Mouse (Mus musculus) cerebellum, adult 2 months (tissue): Measurements from ENCODE around the gene Trim16. TPM values are rescaled to one million over a fixed set of nuclear protein-coding genes. Genes with fewer than 3 reads are reported as not detected.

ENCODE experiments used
- DNase-seq, 2 experiments: peaks; one replicate each; pipeline ENCODE4 v3.0.0; 2021
- H3K27ac ChIP-seq: fragments of 200-500 bp; 2 replicates; pipeline ENCODE4 v1.5.1; 2012; ENCODE audit warnings: low read length, control low read depth, inconsistent platforms; ENCODE audit not compliant: insufficient read depth
- H3K27me3 ChIP-seq: fragments of 200-500 bp; 2 replicates; pipeline ENCODE4 v1.6.1; 2012; ENCODE audit warnings: inconsistent platforms, mild to moderate bottlenecking, low read length, moderate library complexity; ENCODE audit not compliant: control insufficient read depth, insufficient read depth
- H3K4me1 ChIP-seq: fragments of 200-500 bp; 2 replicates; pipeline ENCODE4 v1.6.1; 2011; ENCODE audit warnings: low read length; ENCODE audit not compliant: control insufficient read depth, insufficient read depth
- H3K4me3 ChIP-seq: fragments of 200-500 bp; replicated peaks from 2 replicates; pipeline ENCODE3; 2011; ENCODE audit warnings: mild to moderate bottlenecking, low read depth, low read length, control low read depth; ENCODE audit not compliant: insufficient read depth
- CTCF ChIP-seq: fragments of 200-500 bp; IDR thresholded peaks from 2 replicates; pipeline ENCODE4 v1.5.1; 2011; ENCODE audit warnings: low read depth, mild to moderate bottlenecking, control low read depth, low read length, moderate library complexity, borderline replicate concordance; ENCODE audit not compliant: insufficient read depth
- POLR2A ChIP-seq: fragments of 200-500 bp; IDR thresholded peaks from 2 replicates; pipeline ENCODE4 v1.6.1; 2011; ENCODE audit warnings: low read length, control low read depth, borderline replicate concordance; ENCODE audit not compliant: insufficient read depth
- WGBS: fragments of 180-500 bp; shearing (Covaris S2); methylation state at CpG from one replicate; pipeline ENCODE4 v1.1.7; 2018; 5-methylcytosine and 5-hydroxymethylcytosine counted together
- polyA plus RNA-seq: library from polyadenylated mRNA; depleted of rRNA; stranded (reverse); fragments of >200 nt; gene quantifications from 2 replicates; pipeline ENCODE4 v1.2.3, GENCODE M21; 2012

The Trim16 gene
- polyA plus RNA-seq, 1 experiment, result 4.2 TPM

DNA sequence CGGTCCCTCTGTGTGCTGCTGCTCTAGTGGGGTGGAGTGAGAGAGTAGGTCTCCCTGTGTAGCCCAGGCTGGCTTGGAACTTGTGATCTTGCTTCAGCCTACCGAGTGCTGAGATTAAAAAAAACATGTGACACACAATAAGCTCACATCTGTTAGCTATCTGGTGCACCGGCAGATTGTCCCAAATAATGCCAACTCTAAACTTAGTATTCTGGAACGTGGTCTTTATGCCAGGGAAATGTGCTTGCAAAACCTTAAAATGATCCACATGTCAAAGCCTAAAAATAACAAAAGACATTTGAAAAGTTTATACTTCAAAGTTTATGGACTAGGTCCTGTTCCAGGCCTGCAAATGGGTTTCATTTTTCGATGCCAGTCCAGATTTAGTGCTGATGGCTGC lies 49.2 kb downstream of the Trim16 start:
- Histone ChIP-seq H3K4me3 (no peak overlapping the region), H3K27me3 (no peaks in the 10 kb centered on the region), H3K4me1 (no peaks in the 10 kb centered on the region), H3K27ac (no peak overlapping the region)
- TF ChIP-seq POLR2A (no peak), CTCF (no peak)
- 58% methylated on average over 5 of the region's 5 CpGs for WGBS
- no peak for DNase-seq

DNA sequence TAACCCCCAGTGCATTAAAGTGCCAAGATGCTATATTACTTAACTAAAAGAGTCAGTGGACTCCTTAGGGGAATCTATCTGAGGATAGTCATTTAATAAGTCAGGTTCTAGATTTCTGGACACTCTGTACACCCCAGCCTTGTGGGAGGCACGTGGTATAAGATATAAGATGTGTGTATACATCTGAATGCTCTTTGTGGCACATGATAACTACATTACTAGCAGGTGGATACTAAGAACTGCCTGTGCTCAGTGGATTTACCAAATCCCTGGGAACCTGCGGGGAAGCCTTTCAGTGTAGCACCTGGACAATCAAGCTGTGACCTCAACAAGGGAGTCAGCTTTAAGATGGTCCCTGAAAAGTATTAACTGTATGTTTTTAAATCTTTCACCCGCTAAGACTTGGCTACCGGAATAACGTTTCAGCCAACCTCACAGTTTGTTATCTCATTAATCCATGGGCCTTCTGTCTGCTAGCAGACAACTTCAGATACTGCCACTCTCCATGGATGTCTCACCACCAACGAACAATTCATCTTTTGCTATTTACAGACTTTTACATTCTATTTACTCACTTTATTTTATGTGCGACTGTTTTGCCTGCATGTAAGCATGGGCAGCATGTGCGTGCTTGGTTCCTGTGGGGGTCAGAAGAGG lies 49.8 kb downstream of the Trim16 start:
- DNase-seq, result no peak
- TF ChIP-seq POLR2A (no peak), CTCF (no peak)
- no peaks in the 10 kb centered on the region for H3K4me1 ChIP-seq
- no peaks in the 10 kb centered on the region for H3K27me3 ChIP-seq
- no peak overlapping the region for H3K27ac ChIP-seq
- no peak overlapping the region for H3K4me3 ChIP-seq
- WGBS, result 82% methylated on average over 8 of the region's 8 CpGs

DNA sequence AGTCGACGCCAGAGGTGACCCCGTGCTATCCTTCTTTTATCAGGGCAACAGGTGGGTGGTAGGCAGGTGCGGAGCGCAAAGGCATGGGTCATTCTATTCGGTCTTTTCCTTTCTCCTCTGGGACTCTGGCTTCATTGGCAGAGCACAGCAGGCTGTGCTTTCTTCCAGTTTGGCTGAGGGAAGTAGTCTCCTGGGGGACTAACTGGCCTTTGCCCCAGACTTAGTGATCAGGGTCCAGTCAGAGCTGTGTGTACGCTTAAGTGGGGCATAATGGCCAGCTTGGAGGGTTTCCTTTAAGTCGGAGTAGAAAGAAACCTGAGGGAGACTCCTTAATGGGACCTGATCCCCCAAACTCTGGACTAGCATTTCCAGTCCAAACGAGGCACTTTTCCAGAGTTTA lies 53.4 kb downstream of the Trim16 start:
- TF ChIP-seq CTCF (no peak), POLR2A (no peak)
- no peak overlapping the region for H3K27ac ChIP-seq
- H3K4me3 ChIP-seq, result no peak overlapping the region
- no peaks in the 10 kb centered on the region for H3K27me3 ChIP-seq
- no peaks in the 10 kb centered on the region for H3K4me1 ChIP-seq
- 74% methylated on average over 9 of the region's 9 CpGs for WGBS
- no peak for DNase-seq

DNA sequence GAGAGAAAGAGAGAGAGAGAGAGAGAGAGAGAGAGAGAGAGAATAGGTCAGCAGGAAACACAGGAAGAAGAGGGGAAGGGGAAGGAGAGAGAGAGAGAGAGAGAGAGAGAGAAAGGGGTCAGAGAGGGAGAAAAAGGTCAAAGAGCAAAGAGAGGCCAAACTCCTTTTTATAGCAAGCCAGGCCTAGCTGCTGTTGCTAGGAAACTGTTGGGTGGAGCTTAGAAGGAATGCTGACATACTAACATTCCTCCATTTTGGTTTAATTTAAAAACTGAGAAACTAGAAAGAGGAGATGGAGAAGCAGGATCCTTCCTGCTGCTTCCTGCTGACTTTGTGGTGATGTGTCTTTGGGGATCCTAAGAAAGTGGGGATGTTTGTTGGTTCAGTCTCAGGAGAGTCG lies 55.7 kb downstream of the Trim16 start:
- H3K4me3 ChIP-seq, result no peak overlapping the region
- TF ChIP-seq POLR2A, result no peak
- no peak for TF ChIP-seq CTCF
- DNase-seq, result no peak
- no peaks in the 10 kb centered on the region for H3K4me1 ChIP-seq
- 84% methylated on average over 1 of the region's 1 CpGs for WGBS
- no peaks in the 10 kb centered on the region for H3K27me3 ChIP-seq
- no peak overlapping the region for H3K27ac ChIP-seq

DNA sequence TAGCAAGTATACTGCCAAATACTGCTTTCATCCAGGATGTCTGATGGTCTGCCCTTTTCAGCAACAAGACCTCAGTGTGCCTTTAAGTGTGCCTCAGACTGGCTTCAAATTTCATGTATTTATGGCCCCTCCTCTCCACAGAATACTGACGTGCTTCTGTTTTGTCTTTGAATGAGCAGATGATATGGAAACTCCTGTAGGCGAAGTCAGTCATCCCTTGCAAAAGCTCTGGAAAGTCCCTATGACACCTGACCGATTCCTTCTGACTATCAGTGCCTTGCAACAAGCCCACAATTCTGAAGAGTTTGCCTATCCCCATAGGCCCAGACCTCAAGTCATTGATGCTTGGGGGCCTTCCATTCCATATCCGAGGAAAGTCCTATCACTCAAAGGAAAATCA lies 56.4 kb downstream of the Trim16 start:
- H3K4me1 ChIP-seq, result no peaks in the 10 kb centered on the region
- no peaks in the 10 kb centered on the region for H3K27me3 ChIP-seq
- H3K4me3 ChIP-seq, result no peak overlapping the region
- 87% methylated on average over 4 of the region's 4 CpGs for WGBS
- DNase-seq, result no peak
- no peak for TF ChIP-seq CTCF
- no peak for TF ChIP-seq POLR2A
- H3K27ac ChIP-seq, result no peak overlapping the region

DNA sequence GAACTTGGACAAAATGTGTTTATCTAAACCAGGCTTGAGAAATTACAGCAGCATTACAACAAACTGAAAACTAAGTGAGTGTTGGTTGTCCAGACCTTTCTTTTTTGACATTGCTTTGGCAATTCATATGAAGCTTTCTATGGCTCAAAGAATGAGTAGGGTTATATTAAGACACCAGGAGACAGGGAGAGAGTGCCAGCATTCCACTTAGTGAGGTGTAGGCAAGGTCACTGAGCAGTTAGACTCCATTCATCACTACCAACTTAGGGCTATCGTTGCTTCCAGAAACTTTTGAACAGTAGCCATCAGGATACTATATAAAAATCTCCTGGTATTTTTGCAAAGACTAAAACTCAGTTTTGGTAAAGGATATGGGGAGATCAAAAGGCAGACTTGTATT lies 57.4 kb downstream of the Trim16 start:
- 74% methylated on average over 1 of the region's 1 CpGs for WGBS
- H3K4me3 ChIP-seq, result no peak overlapping the region
- H3K27ac ChIP-seq, result no peak overlapping the region
- H3K27me3 ChIP-seq, result no peaks in the 10 kb centered on the region
- no peak for DNase-seq
- TF ChIP-seq POLR2A (no peak), CTCF (no peak)
- H3K4me1 ChIP-seq, result no peaks in the 10 kb centered on the region

DNA sequence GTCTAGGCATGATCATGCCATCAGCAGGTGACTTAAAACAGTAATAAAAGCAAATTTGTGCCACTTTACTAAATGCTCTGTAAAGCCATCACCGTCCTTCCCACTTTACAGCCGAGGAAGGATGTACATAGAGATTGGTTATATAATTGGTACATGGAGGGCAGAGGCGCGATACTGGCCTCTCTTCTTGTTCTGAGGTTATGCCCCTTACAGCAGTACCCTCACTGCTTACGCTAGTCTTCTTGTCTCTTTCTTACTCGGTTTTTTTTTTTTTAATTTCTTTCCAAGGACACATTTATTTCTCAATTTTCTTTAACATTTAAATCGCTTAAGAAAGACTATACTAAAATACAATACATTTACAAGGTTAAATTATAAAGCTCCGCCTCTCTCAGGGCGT lies 58.7 kb downstream of the Trim16 start:
- Histone ChIP-seq H3K4me1 (no peaks in the 10 kb centered on the region), H3K27me3 (no peaks in the 10 kb centered on the region), H3K27ac (no peak overlapping the region; the same call in 1 of the 2 replicates), H3K4me3 (peak overlapping the region; percentile 83)
- 9% methylated on average over 9 of the region's 9 CpGs for WGBS
- no peak for TF ChIP-seq POLR2A
- no peak for TF ChIP-seq CTCF
- peak in 1 of 2 experiments; percentile 47 for DNase-seq

DNA sequence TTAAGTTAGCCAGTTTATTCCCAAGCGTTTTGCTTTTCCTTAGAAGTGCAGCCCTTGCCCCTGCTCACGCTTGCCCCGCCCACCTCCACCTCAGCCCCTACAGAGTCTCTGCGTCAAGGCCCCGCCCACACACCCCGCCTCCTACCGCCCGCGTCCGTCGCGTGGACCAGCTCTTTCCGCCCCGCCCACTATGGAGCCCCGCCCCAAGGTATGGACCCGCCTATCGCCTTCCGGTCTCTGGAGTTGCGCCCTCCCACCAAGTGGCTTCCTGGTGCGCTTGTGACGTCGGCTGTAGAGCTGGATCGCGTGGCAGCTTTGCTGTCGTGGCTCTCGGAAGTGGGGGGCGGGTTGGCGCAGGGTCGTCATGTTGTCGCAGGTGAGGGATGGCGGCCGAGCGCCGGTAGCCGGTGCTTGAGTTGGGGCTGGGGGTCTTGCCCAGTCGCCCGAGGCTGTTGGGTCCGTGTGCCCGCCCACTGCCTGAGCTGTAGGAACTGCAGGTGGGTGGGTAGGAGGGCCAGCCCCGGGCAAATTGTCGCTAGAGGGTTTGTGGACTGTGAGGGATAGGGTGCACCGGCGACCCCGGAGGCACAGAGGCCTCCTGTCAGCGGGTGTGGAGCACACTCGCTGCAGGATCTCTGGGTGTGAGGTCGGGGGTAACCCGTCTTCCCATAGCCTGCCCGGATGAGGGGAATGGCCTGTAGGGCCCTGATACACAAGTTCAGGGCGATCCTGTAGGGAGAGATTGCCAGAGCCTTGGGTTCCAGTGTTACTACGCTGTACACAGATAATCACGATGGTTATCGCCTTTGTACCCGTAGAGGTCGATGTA lies 59.4 kb downstream of the Trim16 start, which contains the start of gene Tvp23b:
Tvp23b (plus strand) TSS at position 236 of the 829 bp plus-strand sequence.
- peak; percentile 97 for DNase-seq
- peak within 1 kb of the TSS; percentile 83 for H3K4me3 ChIP-seq
- no peaks in the 10 kb centered on the region for H3K4me1 ChIP-seq
- H3K27ac ChIP-seq, result peak within 1 kb of the TSS; percentile 59
- no peaks in the 10 kb centered on the region for H3K27me3 ChIP-seq
- WGBS, result under 1% methylated on average over 55 of the region's 55 CpGs
- TF ChIP-seq POLR2A, result peak; percentile 69
- no peak for TF ChIP-seq CTCF
